Mouse (Mus musculus) midbrain, embryonic 14.5 days (tissue): ENCODE measurements at regions not wholly inside any gene's neighbourhood (a gene's known extent, or its start where the extent isn't known, plus 50 kb on each side); places are given as distances from the start of the nearest gene placed in this dataset.

Source experiments
- ATAC-seq: fragments of 200-750 bp; cut with Nextera tagmentation; 2 replicates; pipeline ENCODE4 v1.8.0; 2017; ENCODE audit warnings: moderate number of reproducible peaks, moderate library complexity; ENCODE audit not compliant: low FRiP score, low TSS enrichment
- DNase-seq: peaks from one replicate; pipeline ENCODE4 v3.0.0-alpha.2; 2015
- H3K27ac ChIP-seq: fragments of 300-500 bp; sonication (generic); replicated peaks from 2 replicates; pipeline ENCODE4 v1.5.1; 2014; ENCODE audit warnings: mild to moderate bottlenecking, low read depth, low read length, moderate library complexity
- H3K27me3 ChIP-seq: fragments of 300-500 bp; sonication (generic); 2 replicates; pipeline ENCODE4 v1.6.1; 2014; ENCODE audit warnings: low read length, control low read depth, mixed read lengths; ENCODE audit not compliant: control insufficient read depth, insufficient read depth
- H3K36me3 ChIP-seq: fragments of 300-500 bp; sonication (generic); 2 replicates; pipeline ENCODE4 v1.6.1; 2014; ENCODE audit warnings: low read length, control low read depth; ENCODE audit not compliant: control insufficient read depth, insufficient read depth
- H3K4me1 ChIP-seq: fragments of 300-500 bp; sonication (generic); 2 replicates; pipeline ENCODE4 v1.6.1; 2014; ENCODE audit warnings: mild to moderate bottlenecking, antibody characterized with exemption, low read length, control low read depth; ENCODE audit not compliant: control insufficient read depth, insufficient read depth
- H3K4me2 ChIP-seq: fragments of 300-500 bp; sonication (generic); 2 replicates; pipeline ENCODE4 v1.6.1; 2014; ENCODE audit warnings: mild to moderate bottlenecking, low read length, moderate library complexity
- H3K4me3 ChIP-seq: fragments of 300-500 bp; sonication (generic); replicated peaks from 2 replicates; pipeline ENCODE4 v1.5.1; 2014; ENCODE audit warnings: low read depth, low read length
- H3K9ac ChIP-seq: fragments of 300-500 bp; sonication (generic); replicated peaks from 2 replicates; pipeline ENCODE4 v1.6.1; 2014; ENCODE audit warnings: mild to moderate bottlenecking, low read length, moderate library complexity
- H3K9me3 ChIP-seq: fragments of 300-500 bp; sonication (generic); 2 replicates; pipeline ENCODE4 v1.6.1; 2016; ENCODE audit warnings: low read length, control low read depth, mixed read lengths; ENCODE audit not compliant: control insufficient read depth
- WGBS: fragments of 180-500 bp; shearing (Covaris S2); extraction: QIAGEN DNeasy Blood & Tissue Kit; methylation state at CpG from one replicate; pipeline ENCODE4 v1.1.7; 2014; 5-methylcytosine and 5-hydroxymethylcytosine counted together

- 24% methylated on average over 1 of the region's 1 CpGs for WGBS
- DNase-seq, result peak; percentile 33
- no peak overlapping the region for H3K9ac ChIP-seq
These were observed 61.8 kb upstream of the Gm6812 start for GRCm38 (mm10) chrX:68954687-68955086.

DNA sequence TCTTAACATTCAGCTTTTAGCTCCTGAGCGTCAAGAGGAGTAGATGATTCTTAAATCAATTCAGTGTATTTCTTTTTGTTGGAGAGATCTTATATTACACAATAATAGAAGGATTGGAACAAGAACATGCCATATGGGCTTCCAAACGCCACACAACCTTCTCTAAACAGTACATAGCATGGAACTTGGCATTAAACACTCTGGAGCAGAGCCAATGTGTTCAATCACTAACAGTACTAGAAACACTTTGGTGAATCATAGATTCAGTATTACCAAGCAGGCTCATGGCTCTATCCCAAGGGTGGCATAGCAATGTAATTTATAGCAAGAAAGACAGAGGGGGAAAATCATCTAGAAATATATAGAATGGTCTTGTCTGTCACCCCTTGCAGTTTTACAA, 60.4 kb upstream of the Gm6812 start:
- H3K36me3 ChIP-seq, result no peaks in the 10 kb centered on the region
- ATAC-seq, result no peak
- no peak overlapping the region for H3K4me2 ChIP-seq
- 65% methylated on average over 2 of the region's 2 CpGs for WGBS
- H3K27ac ChIP-seq, result no peak overlapping the region
- no peaks in the 10 kb centered on the region for H3K9me3 ChIP-seq
- no peaks in the 10 kb centered on the region for H3K4me1 ChIP-seq
- no peak overlapping the region for H3K4me3 ChIP-seq
- no peaks in the 10 kb centered on the region for H3K27me3 ChIP-seq
- DNase-seq, result no peak
- H3K9ac ChIP-seq, result no peak overlapping the region

More at GRCm38 (mm10) chrX:68954687-68955086, 61.8 kb upstream of the Gm6812 start:
- Histone ChIP-seq H3K4me3 (no peak overlapping the region), H3K4me1 (no peaks in the 10 kb centered on the region), H3K27me3 (no peaks in the 10 kb centered on the region), H3K9me3 (no peaks in the 10 kb centered on the region), H3K27ac (no peak overlapping the region), H3K36me3 (no peaks in the 10 kb centered on the region), H3K4me2 (no peak overlapping the region)
- no peak for ATAC-seq

DNA sequence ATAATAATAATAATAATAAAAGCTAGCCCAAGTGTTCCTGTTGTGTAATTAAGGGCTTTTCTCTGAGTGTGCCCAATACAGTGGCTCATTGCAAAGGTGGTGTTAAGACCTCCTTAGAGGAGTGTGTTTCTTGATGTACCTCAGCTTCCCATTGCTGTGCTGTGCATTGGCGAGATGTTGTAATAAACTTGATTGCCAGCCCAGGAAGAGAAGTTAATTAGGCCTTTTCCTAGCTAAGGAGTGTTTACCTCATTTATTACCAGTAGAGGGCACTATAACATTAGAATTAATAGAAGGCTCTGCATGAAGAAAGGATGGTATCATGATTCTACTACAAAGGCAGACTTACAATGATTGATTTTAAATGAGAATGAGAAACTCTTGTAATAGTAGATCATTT, 57.9 kb upstream of the Gm6812 start:
- Histone ChIP-seq H3K9me3 (no peaks in the 10 kb centered on the region), H3K9ac (no peak overlapping the region), H3K27ac (no peak overlapping the region), H3K27me3 (no peaks in the 10 kb centered on the region), H3K4me1 (no peaks in the 10 kb centered on the region), H3K4me2 (no peak overlapping the region), H3K4me3 (no peak overlapping the region), H3K36me3 (no peaks in the 10 kb centered on the region)
- WGBS, result 3% methylated on average over 1 of the region's 1 CpGs
- DNase-seq (peak; percentile 75), ATAC-seq (no peak; the same call in 1 of the 2 replicates)

GRCm38 (mm10) chrX:68945741-68946140, 52.9 kb upstream of the Gm6812 start:
- Histone ChIP-seq H3K9me3 (no peaks in the 10 kb centered on the region), H3K36me3 (no peaks in the 10 kb centered on the region), H3K9ac (no peak overlapping the region), H3K27me3 (no peaks in the 10 kb centered on the region), H3K4me3 (no peak overlapping the region), H3K4me1 (no peaks in the 10 kb centered on the region), H3K27ac (no peak overlapping the region), H3K4me2 (no peak overlapping the region)
- ATAC-seq, result no peak
- DNase-seq, result no peak
